Mouse (Mus musculus) gastrocnemius, postnatal 10 days (tissue): ENCODE data around the gene Jakmip3. TPM values are rescaled to one million over a fixed set of nuclear protein-coding genes. Genes with fewer than 3 reads are reported as not detected.

Experiments
- DNase-seq: peaks from one replicate; pipeline ENCODE4 v3.0.0; 2021; ENCODE audit warnings: mixed read lengths
- long read RNA-seq, 2 experiments: library from polyadenylated mRNA; stranded (forward); transcript quantifications; one replicate each; pipeline ENCODE4 v2.0.0; 2021
- total RNA-seq, 2 experiments: library from RNA; stranded (reverse); gene quantifications; 2 replicates each; pipeline ENCODE4 v1.2.3; 2021

The Jakmip3 gene
- under 1 TPM in 1 of 2 experiments, not detected in 1; 0.16 TPM for total RNA-seq
- long read RNA-seq, experiment 1: 0 reads
- long read RNA-seq, experiment 2: 0 reads

GRCm38 (mm10) chr7:138940612-138941461 lies at the start of gene Jakmip3:
Jakmip3 (plus strand) TSS chr7:138940730.
- DNase-seq: peak; percentile 6

DNA sequence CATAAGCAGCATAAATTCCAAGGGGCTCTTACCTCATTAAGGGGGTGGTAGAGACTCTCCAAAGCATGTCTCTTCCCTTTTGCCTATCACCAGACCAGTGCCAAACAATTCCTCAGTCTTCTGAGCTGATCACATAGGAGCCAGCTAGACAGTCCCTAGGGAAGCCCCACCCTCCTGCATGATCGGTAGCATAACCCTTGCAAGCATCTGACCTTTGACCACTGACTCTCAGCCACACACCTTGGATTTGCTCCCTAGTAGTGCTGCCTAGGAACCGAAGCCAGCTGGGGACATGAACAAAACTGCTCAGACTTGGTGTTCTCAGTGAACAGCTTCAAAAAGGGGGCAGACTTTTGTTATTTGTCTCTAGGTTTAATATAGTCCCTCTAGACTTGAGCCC lies 42.4 kb upstream of the Jakmip3 start:
- DNase-seq: no peak

DNA sequence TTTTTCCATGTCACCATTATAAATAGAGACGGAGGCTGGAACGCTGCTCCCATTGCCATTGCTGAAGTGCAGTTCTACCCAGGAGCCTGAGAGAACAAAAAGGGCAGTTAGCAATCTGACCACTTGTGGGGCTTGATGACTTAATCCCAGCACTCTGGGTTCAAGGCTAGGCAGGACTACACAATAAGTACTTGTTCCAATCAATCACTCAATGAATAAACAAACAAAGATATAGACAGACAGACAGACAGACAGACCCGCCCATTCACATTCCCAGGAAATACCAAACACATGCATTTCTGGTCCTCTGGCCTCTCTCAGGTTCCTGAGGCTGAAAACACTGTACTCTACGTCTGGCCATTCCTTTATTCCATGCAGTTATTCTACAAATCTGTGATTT lies 41.8 kb upstream of the Jakmip3 start:
- DNase-seq: no peak

DNA sequence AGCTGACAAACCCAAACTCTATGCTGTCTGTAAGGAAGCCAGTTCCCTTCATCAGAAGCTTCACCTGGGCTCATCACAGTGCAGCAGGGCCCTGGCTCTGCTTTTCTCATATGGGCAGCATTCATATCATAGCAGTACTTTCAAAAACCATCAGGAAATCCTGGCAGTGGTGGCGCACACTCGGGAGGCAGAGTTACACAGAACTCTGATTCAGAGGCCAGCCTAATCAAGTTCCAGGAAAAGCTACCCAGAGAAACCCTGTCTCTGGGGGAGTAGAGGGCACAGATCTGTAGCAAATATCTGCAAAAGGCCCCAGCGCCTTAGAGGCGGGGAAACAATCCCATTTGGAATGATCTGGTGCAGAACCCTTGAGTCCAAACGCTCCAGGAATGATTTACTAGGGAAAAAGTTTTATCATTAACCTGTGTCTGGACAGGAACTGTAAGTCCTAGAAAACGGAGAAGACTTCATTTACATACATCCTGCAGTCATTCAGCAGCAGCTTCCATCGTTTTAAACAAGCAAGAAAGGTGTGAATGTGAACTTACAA lies 36.6 kb upstream of the Jakmip3 start:
- no peak for DNase-seq

DNA sequence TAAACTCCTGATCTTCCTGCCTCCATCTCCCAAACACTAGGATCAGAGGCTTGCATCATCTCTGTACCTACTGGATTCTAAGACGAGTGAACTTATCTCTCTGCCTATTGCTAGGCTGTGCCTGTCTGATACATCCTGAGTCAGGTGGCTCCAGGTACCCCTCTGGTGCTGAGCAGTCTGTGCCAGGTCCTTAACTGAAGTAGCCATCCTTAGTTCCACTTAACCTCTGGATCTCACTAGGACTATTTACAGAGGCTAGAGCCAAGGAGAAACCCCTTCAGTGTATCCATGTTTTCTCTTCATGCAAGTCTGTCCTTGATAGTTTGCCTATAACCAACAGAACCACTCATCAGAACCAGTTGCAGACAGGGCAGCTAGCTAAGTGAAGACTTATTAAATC lies 34.1 kb upstream of the Jakmip3 start:
- DNase-seq: no peak

GRCm38 (mm10) chr7:138907043-138907442 lies 33.5 kb upstream of the Jakmip3 start:
- peak; percentile 17 for DNase-seq

DNA sequence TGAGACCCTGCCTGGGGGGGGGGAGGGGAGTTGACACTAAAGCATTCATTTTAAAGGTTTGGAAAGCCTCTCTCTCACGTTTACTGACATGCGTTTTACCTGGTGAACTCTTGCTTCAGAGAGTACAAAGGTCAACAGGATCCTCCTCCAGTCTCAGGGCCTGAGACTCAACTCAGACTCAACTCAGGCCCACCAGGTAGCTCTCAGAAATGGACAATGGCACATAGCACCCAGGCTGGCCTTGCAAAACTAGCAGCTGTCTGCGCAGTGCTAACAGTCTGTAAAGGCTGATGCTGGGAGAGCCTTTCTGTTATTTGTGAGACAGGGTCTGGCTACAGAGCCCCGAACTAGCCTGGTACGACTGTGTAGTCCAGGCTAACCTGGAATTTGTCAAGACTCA lies 32.6 kb upstream of the Jakmip3 start:
- DNase-seq: no peak

DNA sequence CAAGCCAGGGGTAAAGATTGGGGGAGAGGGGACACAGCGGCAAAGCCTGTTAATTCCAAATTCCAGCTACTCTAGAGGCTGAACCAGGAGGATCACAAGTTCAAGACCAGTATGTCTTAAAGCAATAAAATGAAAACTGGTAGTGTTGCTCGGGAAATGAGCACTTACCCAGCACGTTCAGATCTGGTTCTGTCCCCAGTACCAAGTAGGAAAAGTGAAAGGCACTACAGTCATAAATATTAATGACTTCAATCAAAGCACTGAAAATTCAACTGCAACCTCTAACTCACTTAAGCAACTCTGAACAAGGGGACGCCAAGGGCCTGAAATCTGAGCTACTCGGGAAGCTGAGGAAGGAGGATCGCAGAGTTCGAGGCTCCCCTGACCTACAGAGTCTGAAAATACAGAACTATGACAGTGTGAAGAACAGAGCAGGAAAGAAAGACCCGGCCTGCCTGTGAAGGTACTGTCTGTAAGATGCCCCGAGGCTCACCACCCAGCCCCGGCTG lies 31.7 kb upstream of the Jakmip3 start:
- DNase-seq: no peak

DNA sequence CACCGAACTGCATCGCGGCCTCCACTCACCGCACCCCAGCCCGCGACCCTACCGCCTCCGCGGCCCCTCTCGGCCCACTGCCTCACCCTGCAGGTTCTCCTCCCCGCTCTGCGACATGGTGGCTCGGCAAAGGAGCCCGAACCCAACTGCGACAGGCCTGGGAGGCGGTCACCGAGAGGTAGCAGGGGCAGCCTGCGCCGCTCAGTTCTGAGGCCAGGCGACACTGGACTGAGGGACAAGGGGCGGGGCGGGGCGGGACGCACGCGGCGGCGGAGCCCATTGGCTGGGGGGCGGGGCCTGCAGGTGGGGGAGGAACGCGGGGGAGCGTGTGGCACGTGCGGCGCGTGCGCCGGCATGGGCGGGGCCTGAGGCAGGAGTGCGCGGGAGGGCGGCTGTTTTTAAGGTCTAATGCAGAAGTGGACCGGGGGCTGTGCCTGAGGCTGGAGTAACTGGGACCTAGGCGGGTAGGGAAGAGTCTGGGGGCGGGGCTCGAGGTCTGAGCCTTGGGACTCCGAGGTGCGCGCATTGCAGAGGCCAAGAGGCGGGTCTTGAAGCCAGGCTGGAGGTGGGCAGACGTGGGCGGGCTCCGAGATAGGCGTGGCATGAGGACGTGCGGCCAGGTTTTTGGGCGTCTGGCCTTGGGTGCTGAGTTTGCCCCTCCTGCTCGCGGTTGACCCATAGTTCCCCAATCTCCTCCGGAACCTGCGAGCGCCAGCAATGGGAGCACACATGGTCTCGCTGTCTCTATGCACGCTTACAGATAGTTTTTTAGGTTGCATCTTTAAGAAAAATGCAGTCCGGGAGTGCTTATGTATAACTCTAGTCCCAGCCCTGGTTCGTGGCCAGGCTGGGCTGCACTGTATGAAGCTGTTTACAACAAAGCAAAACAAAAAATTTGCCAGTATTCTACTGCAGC lies 31.0 kb upstream of the Jakmip3 start, which contains the start of gene Bnip3:
Gene Bnip3, minus strand, starts transcription at position 243 of the 916 bp plus-strand sequence.
- DNase-seq: peak; percentile 86

- no peak for DNase-seq
Observed at GRCm38 (mm10) chr7:138910193-138910562, 30.4 kb upstream of the Jakmip3 start.

DNA sequence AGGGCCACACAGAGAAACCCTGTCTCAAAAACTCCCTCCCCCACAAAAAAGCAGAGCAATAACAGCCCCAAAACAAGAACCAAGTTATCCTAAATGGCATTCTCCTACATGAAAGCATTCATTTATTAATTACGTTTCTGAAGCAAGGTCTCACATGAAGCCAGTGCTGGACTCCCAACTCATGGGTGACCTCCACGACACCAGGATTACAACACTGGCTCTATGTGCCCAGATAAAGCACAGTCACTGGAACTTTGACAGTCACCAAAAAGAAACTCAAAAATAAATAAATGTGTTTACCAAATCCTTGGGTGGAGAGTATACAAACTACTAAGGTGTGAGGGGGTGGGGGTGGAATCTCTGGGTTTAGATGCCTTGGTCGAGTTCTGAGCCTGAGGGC lies 26.9 kb upstream of the Jakmip3 start:
- DNase-seq: no peak

DNA sequence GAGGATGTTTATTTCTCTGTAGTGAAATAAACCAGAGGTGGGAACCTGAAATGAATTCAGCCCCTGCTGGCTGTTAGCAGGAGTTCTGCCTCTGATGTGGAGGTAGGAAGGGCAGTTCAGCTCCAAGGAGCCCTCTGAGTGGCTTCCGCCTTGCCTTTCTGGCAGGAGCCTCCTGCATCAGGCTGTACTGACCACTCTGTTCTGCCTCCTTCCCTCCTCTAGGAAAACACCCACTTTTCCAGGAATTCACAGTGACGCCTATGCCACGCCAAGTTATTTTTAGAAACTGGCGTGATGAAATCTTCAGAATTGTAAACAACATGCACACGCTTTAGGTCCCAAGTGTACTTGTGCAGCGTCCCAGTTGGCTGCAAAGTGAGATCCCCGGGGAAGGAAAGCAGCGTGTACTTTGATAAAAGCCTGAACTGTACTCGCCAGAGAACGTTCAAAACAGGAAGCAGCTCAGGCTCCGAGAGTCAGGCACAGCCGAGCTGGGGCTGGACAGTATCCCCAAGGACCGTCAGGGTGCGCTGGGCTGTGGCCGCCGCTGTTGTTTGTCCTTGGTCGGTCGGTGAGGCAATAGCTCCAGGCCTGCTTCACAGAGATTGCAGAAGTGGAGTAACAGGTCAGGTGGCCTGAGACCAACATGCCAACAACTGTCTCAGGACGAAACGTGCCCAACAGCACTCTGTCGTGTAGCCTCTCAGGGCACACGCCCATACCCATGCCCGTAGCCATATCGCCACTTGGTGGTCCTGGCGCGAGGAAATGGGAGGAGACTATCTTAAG lies 21.2 kb upstream of the Jakmip3 start:
- DNase-seq: peak; percentile 58

DNA sequence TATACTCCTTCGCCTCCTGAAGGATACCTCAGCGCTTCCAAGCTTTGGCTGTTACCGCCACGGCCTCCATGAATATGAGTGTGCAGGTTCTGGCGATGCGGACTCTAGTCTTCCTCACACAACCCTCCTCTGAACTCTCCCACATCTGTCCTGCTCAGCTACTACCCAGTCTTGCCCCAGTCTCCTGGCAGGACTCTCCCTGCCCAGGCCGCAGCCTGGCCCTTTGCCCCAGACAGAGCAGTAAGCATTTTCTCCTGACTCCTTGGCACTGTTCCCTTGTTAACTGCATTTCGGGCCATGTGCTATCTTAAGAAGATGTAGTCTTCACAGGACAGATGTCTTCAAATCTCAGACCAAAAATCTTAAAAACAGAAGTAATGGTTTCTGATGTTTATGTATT lies 18.9 kb upstream of the Jakmip3 start:
- no peak for DNase-seq

- DNase-seq: no peak
Observed at GRCm38 (mm10) chr7:138923756-138924425, 16.6 kb upstream of the Jakmip3 start.

DNA sequence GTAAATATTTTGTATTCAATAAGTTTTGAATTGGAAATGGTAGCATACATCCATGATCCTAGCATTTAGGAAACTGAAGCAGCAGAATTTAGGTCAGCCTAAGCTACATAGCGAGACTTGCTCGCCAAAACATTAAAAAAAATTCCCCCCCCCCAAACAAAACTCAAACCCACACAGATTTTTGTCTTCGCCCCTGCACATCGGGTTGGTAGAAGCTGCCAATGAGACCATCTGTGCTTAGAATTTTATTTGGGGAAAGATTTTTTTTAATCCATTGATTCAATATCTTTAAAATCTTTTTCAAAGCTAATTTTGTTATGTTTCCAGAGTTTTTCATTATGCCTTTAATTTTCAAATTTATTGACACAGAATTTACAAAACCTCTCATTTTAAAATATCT lies 12.1 kb upstream of the Jakmip3 start:
- DNase-seq: no peak

DNA sequence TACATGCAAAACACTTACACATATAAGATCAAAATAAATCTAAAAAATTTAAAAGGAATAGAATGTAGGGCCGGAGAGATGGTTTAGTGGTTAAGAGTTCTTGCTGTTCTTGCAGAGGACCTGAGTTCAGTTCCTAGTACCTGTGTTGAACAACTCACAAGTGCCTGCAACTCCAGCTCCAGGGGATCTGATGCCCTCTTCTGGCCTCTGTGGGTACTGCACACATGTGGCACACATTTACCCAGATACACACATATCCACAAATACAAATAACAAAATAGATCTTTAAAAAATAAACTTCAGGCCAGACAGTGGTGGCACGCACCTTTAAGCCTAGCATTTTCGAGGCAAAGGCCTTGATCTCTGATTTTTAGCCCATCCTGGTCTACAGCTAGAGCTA lies 6.0 kb upstream of the Jakmip3 start:
- no peak for DNase-seq

DNA sequence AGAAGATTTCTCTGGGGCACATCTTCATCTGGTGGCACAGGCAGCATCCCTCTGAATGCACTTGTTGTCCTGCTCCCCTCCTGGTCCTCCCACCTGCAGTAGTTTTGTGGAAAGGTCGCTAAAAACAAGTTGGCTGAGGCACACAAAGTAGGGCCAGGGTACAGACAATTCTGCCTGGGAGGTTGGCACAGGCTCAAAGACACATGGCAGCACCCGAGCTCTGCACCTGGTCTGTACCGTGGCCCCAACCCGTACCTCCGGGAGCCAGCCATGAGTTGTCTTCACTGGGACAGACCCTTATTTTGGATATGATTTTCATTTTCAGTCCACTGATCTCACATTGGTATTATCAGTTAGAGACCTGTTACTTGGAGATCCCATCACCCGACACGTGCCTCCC lies 1.5 kb upstream of the Jakmip3 start:
- no peak for DNase-seq

- peak; percentile 10 for DNase-seq
Observed at GRCm38 (mm10) chr7:138940256-138940611, 296 bp upstream of the Jakmip3 start.

DNA sequence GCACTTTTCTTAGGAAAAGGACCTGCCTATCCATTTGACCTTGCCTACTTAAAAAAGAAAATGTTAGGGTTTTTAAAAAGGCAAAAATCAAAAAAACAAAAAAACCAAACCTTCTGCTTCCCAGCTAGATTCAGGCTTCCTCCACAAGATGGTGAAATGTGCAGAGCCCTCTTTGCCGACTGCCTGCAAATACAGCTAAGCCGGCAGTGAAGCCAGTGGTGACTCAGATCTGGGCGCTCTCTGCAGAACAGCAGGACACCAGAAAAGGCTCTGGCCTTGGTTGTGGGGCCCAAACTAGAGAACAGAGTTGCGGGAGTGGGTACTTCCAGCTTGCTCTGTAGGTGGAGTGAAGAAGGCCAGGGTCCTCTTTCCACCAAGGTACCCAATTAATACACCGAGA lies 1.0 kb downstream of the Jakmip3 start:
- no peak for DNase-seq

DNA sequence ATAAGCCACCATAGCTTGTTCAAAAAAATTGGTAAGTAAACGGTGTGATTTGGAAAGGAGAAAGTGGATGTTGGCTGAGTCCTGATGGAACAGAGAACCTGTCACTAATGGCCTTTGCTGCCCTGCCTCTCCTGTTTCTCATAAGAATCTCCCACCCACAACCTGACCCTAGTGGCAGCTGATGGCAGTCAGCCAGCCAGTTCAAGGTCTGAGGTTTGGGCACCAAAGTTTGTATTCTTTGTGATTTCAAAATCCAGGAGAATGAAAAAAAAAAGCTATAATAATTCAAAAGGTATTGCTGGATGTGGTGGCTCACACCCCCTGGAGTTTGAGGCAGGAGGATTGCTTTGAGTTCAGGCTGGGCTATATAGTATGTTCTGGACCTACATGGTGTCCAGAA lies 1.8 kb downstream of the Jakmip3 start:
- DNase-seq: no peak

DNA sequence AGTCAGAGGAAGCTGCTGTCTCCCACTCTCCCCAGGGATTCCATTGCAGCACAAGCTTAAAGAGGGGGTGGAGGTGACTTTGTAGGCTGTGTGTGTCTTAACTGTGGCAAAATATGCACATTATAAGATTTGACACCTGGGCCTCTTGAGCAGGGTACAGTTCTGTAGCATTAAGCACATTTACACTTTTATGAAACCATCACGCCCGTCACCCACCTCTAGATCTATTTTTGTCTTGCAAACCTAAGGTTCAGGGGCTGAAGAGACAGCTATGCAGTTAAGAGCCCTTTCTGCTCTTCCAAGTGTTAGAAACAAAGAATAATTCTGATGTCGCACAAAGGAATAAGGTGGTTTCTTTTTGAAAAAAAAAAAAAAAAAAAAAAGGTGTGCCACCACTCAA lies 5.1 kb downstream of the Jakmip3 start:
- no peak for DNase-seq
